23 mouse cellular contexts compared by ENCODE assay signal in genomic region chr6:97407425-97407824, GRCm38 (mm10).
DNase-seq lines count a peak whose midpoint lies in the region; ATAC-seq and TF ChIP-seq lines count a peak whose summit lies in the region.
"Had no signal": no experiment of that assay in that cellular context is flagged by ENCODE, and none has a peak within 500 bp of the region (broad histone marks: within the 10 kb centered on the region; RNA-seq: fewer than 3 reads in every experiment).

No protein-coding gene starts in this region.

- DNase-seq in 3T3-L1 (ENCODE audit: low read depth, low spot score) (peak; percentile 9), MEL-GATA-1-ER (ENCODE audit: extremely low read depth, low read depth) (peak; percentile 68)
- no peak for DNase-seq in liver, embryonic 11.5 days (ENCODE audit: low spot score)
- no peak for DNase-seq in liver, postnatal 0 days
- DNase-seq in stomach, postnatal 0 days (ENCODE audit: low spot score): no peak
- DNase-seq: adrenal gland, postnatal 14 days; cerebellum, adult 11-12 months; cerebellum, postnatal 10 days; gastrocnemius, postnatal 25 days; kidney, postnatal 4 days; layer of hippocampus, adult 9-11 months; lung, embryonic 14.5 days; lung, postnatal 4 days; thymus, postnatal 14 days had no signal

- no peak for TF ChIP-seq EP300 in liver, postnatal 0 days (IDR thresholded peaks at IDR 0.05; ENCODE audit: low read depth)
- no peak for TF ChIP-seq EP300 in stomach, postnatal 0 days (optimal IDR thresholded peaks at IDR 0.05)

- H3K36me3 ChIP-seq in liver, embryonic 11.5 days (ENCODE audit: control insufficient read depth, insufficient read depth, low read length): no peaks in the 10 kb centered on the region
- no peaks in the 10 kb centered on the region for H3K36me3 ChIP-seq in liver, postnatal 0 days (replicated peaks; ENCODE audit: insufficient read depth, low read length)
- H3K36me3 ChIP-seq in midbrain, embryonic 13.5 days: no peaks in the 10 kb centered on the region; the same call in 1 of the 2 replicates
- no peaks in the 10 kb centered on the region for H3K36me3 ChIP-seq in stomach, postnatal 0 days (ENCODE audit: control insufficient read depth, insufficient read depth, low read length)
- no peaks in the 10 kb centered on the region for H3K36me3 ChIP-seq in intestine, embryonic 16.5 days (ENCODE audit: control insufficient read depth, insufficient read depth, low read length)
- H3K36me3 ChIP-seq: forebrain, embryonic 10.5 days; intestine, embryonic 15.5 days; limb, embryonic 13.5 days; midbrain, embryonic 12.5 days had no signal

- no peaks in the 10 kb centered on the region for H3K9me3 ChIP-seq in liver, embryonic 11.5 days (ENCODE audit: control insufficient read depth, low read length)
- H3K9me3 ChIP-seq in liver, postnatal 0 days (ENCODE audit: low read length): no peaks in the 10 kb centered on the region
- no peaks in the 10 kb centered on the region for H3K9me3 ChIP-seq in midbrain, embryonic 13.5 days
- H3K9me3 ChIP-seq in stomach, postnatal 0 days (ENCODE audit: control insufficient read depth, low read length): no peaks in the 10 kb centered on the region
- H3K9me3 ChIP-seq in intestine, embryonic 16.5 days (ENCODE audit: control insufficient read depth, low read length): no peaks in the 10 kb centered on the region
- H3K9me3 ChIP-seq: forebrain, embryonic 10.5 days; hindbrain, embryonic 10.5 days; intestine, embryonic 15.5 days; limb, embryonic 13.5 days; midbrain, embryonic 12.5 days had no signal

- 0 out of 2 replicates have a peak overlapping the region, but pooled peaks have one; percentile 5 for H3K4me3 ChIP-seq in liver, embryonic 11.5 days (ENCODE audit: low read depth, low read length)
- no peak overlapping the region for H3K4me3 ChIP-seq in liver, postnatal 0 days (ENCODE audit: low read depth, low read length)
- H3K4me3 ChIP-seq in midbrain, embryonic 13.5 days (replicated peaks): no peak overlapping the region
- H3K4me3 ChIP-seq in stomach, postnatal 0 days (ENCODE audit: low read depth, low read length): no peak overlapping the region
- no peak overlapping the region for H3K4me3 ChIP-seq in intestine, embryonic 16.5 days (ENCODE audit: low read length)
- H3K4me3 ChIP-seq: forebrain, embryonic 10.5 days; hindbrain, embryonic 10.5 days; intestine, embryonic 15.5 days; limb, embryonic 13.5 days; midbrain, embryonic 12.5 days had no signal

- peaks cover 43% of the 10 kb centered on the region for H3K4me1 ChIP-seq in liver, embryonic 11.5 days (replicated peaks; ENCODE audit: control insufficient read depth, insufficient read depth, low read length)
- H3K4me1 ChIP-seq in liver, postnatal 0 days (ENCODE audit: insufficient read depth): peaks cover 27% of the 10 kb centered on the region
- peaks cover 10% of the 10 kb centered on the region; the same call in 1 of the 2 replicates for H3K4me1 ChIP-seq in midbrain, embryonic 13.5 days (replicated peaks)
- H3K4me1 ChIP-seq in stomach, postnatal 0 days (replicated peaks; ENCODE audit: control insufficient read depth, insufficient read depth): no peaks in the 10 kb centered on the region
- H3K4me1 ChIP-seq in intestine, embryonic 16.5 days (ENCODE audit: control insufficient read depth, insufficient read depth, low read length): peaks cover 9% of the 10 kb centered on the region

- ATAC-seq in liver, embryonic 11.5 days (replicated peaks; ENCODE audit: low FRiP score): peak; percentile 66
- ATAC-seq in liver, postnatal 0 days: peak; percentile 56
- ATAC-seq in midbrain, embryonic 13.5 days: no peak
- no peak for ATAC-seq in stomach, postnatal 0 days (ENCODE audit: low FRiP score, low TSS enrichment)
- ATAC-seq in intestine, embryonic 16.5 days: no peak
- ATAC-seq: forebrain, embryonic 16.5 days; hindbrain, embryonic 16.5 days; intestine, embryonic 15.5 days had no signal

- H3K4me2 ChIP-seq in liver, embryonic 11.5 days: peak overlapping the region; percentile 50
- H3K4me2 ChIP-seq in liver, postnatal 0 days (ENCODE audit: low read depth, low read length): peak overlapping the region; percentile 29; the same call in 1 of the 2 replicates
- no peak overlapping the region for H3K4me2 ChIP-seq in midbrain, embryonic 13.5 days (replicated peaks)
- no peak overlapping the region for H3K4me2 ChIP-seq in stomach, postnatal 0 days (replicated peaks; ENCODE audit: low read depth)
- no peak overlapping the region for H3K4me2 ChIP-seq in intestine, embryonic 16.5 days (ENCODE audit: low read depth, low read length)
- H3K4me2 ChIP-seq: intestine, embryonic 15.5 days; limb, embryonic 13.5 days; lung, embryonic 14.5 days; midbrain, embryonic 12.5 days had no signal

- WGBS in liver, embryonic 11.5 days: 62% methylated on average over 5 of the region's 5 CpGs
- 53% methylated on average over 5 of the region's 5 CpGs for WGBS in liver, postnatal 0 days (ENCODE audit: insufficient replicate concordance)
- 84% methylated on average over 5 of the region's 5 CpGs for WGBS in midbrain, embryonic 13.5 days
- 79% methylated on average over 5 of the region's 5 CpGs for WGBS in stomach, postnatal 0 days
- WGBS in intestine, embryonic 16.5 days: 87% methylated on average over 5 of the region's 5 CpGs

- no peak overlapping the region for H3K9ac ChIP-seq in liver, embryonic 11.5 days (ENCODE audit: low read depth, low read length)
- no peak overlapping the region for H3K9ac ChIP-seq in liver, postnatal 0 days (replicated peaks)
- no peak overlapping the region for H3K9ac ChIP-seq in midbrain, embryonic 13.5 days (replicated peaks)
- H3K9ac ChIP-seq in stomach, postnatal 0 days (ENCODE audit: low read length): no peak overlapping the region
- no peak overlapping the region for H3K9ac ChIP-seq in intestine, embryonic 16.5 days (ENCODE audit: low read depth, low read length)
- H3K9ac ChIP-seq: intestine, embryonic 15.5 days; limb, embryonic 13.5 days; lung, embryonic 14.5 days; midbrain, embryonic 12.5 days had no signal

- no peak overlapping the region for H3K27ac ChIP-seq in liver, embryonic 11.5 days (ENCODE audit: low read depth, low read length)
- H3K27ac ChIP-seq in liver, postnatal 0 days (ENCODE audit: low read depth): no peak overlapping the region
- no peak overlapping the region for H3K27ac ChIP-seq in midbrain, embryonic 13.5 days
- H3K27ac ChIP-seq in stomach, postnatal 0 days (replicated peaks): no peak overlapping the region
- no peak overlapping the region for H3K27ac ChIP-seq in intestine, embryonic 16.5 days (ENCODE audit: low read length)
- H3K27ac ChIP-seq: forebrain, embryonic 10.5 days; hindbrain, embryonic 10.5 days; intestine, embryonic 15.5 days; limb, embryonic 13.5 days; midbrain, embryonic 12.5 days had no signal

- no peak for TF ChIP-seq CTCF in liver, postnatal 0 days (IDR thresholded peaks at IDR 0.05; ENCODE audit: low read depth)
- no peak for TF ChIP-seq CTCF in stomach, postnatal 0 days (IDR thresholded peaks at IDR 0.05; ENCODE audit: low read depth)

- H3K27me3 ChIP-seq in liver, embryonic 11.5 days (replicated peaks; ENCODE audit: control insufficient read depth, insufficient read depth, low read length): no peaks in the 10 kb centered on the region
- H3K27me3 ChIP-seq in liver, postnatal 0 days (ENCODE audit: insufficient read depth, low read length): no peaks in the 10 kb centered on the region
- no peaks in the 10 kb centered on the region for H3K27me3 ChIP-seq in midbrain, embryonic 13.5 days
- H3K27me3 ChIP-seq in stomach, postnatal 0 days (ENCODE audit: control insufficient read depth, insufficient read depth, low read length): no peaks in the 10 kb centered on the region
- no peaks in the 10 kb centered on the region for H3K27me3 ChIP-seq in intestine, embryonic 16.5 days (replicated peaks; ENCODE audit: control insufficient read depth, insufficient read depth, low read length)
- H3K27me3 ChIP-seq: intestine, embryonic 15.5 days; limb, embryonic 13.5 days; midbrain, embryonic 12.5 days had no signal

Comparison
In these comparisons a context has a peak if more than half of its experiments do, and no peak if none do; other contexts are left out.
1. DNase-seq: peak in 3T3-L1 (single experiment) and MEL-GATA-1-ER (single experiment); none in liver, embryonic 11.5 days (single experiment), liver, postnatal 0 days (single experiment) and stomach, postnatal 0 days (single experiment).
2. ATAC-seq: peak in liver, embryonic 11.5 days (single experiment) and liver, postnatal 0 days (single experiment); none in midbrain, embryonic 13.5 days (single experiment), stomach, postnatal 0 days (single experiment) and intestine, embryonic 16.5 days (single experiment).
3. H3K4me2 ChIP-seq: peak in liver, embryonic 11.5 days (single experiment) and liver, postnatal 0 days (single experiment); none in midbrain, embryonic 13.5 days (single experiment), stomach, postnatal 0 days (single experiment) and intestine, embryonic 16.5 days (single experiment).